Mouse (Mus musculus): ENCODE measurements around the gene Uba1.

- TF ChIP-seq CTCF (IDR thresholded peaks at IDR 0.05; ENCODE audit: control insufficient read depth, insufficient read depth, insufficient read length) (no peak), MYOG (IDR thresholded peaks at IDR 0.05; ENCODE audit: control insufficient read depth, extremely low read depth, insufficient read length) (no peak), CEBPB (IDR thresholded peaks at IDR 0.05; ENCODE audit: low read depth) (no peak)
Measured at GRCm38 (mm10) chrX:20688615-20689014, 30.5 kb downstream of the Uba1 start.
